Mouse (Mus musculus) MEL (cell line): ENCODE measurements at regions not wholly inside any gene's neighbourhood (a gene's known extent, or its start where the extent isn't known, plus 50 kb on each side); places are given as distances from the start of the nearest gene placed in this dataset.

Experiments used
- CTCF ChIP-seq, 3 experiments: IDR thresholded peaks in 2 of 3; conservative IDR thresholded peaks in 1 of 3; 2 replicates each; pipeline ENCODE4 v1.5.1; 2011 to 2012; ENCODE audit warnings: low read length in 3 of 3, low read depth in 2 of 3, mild to moderate bottlenecking in 2 of 3, improper control_type of control experiment in 1 of 3, inconsistent platforms in 1 of 3, mixed read lengths in 1 of 3, moderate library complexity in 1 of 3; ENCODE audit not compliant: control insufficient read depth in 1 of 3, insufficient read depth in 1 of 3, poor library complexity in 1 of 3, severe bottlenecking in 1 of 3
- E2F4 ChIP-seq: IDR thresholded peaks from 2 replicates; pipeline ENCODE4 v1.6.1; 2011; ENCODE audit warnings: low read depth, low read length, improper control_type of control experiment, borderline replicate concordance
- ELF1 ChIP-seq: IDR thresholded peaks from 2 replicates; pipeline ENCODE4 v1.6.1; 2014; ENCODE audit warnings: low read depth, mild to moderate bottlenecking, inconsistent platforms, low read length, improper control_type of control experiment, moderate library complexity
- EP300 ChIP-seq, 2 experiments: IDR thresholded peaks; 2 replicates each; pipeline ENCODE4 v1.6.1; 2011; ENCODE audit warnings: improper control_type of control experiment in 2 of 2, low read length in 2 of 2, low read depth in 1 of 2, mild to moderate bottlenecking in 1 of 2
- JUND ChIP-seq: IDR thresholded peaks from 2 replicates; pipeline ENCODE4 v1.6.1; 2011; ENCODE audit warnings: low read depth, mild to moderate bottlenecking, improper control_type of control experiment, low read length
- MAX ChIP-seq: IDR thresholded peaks from 2 replicates; pipeline ENCODE4 v1.6.1; 2011; ENCODE audit warnings: low read length, improper control_type of control experiment
- MEF2A ChIP-seq: IDR thresholded peaks from 2 replicates; pipeline ENCODE4 v1.6.1; 2014; ENCODE audit warnings: low read depth, mild to moderate bottlenecking, inconsistent platforms, low read length, improper control_type of control experiment; ENCODE audit not compliant: poor library complexity, insufficient replicate concordance, severe bottlenecking; ENCODE audit errors: extremely low read depth
- MXI1 ChIP-seq: IDR thresholded peaks from 2 replicates; pipeline ENCODE4 v1.6.1; 2011; ENCODE audit warnings: mild to moderate bottlenecking, low read depth, low read length, improper control_type of control experiment
- POLR2A ChIP-seq, 2 experiments: IDR thresholded peaks; 2 replicates each; pipeline ENCODE4 v1.6.1; 2011 to 2012; ENCODE audit warnings: low read length in 2 of 2, mild to moderate bottlenecking in 2 of 2, control low read depth in 1 of 2, improper control_type of control experiment in 1 of 2, low read depth in 1 of 2, moderate library complexity in 1 of 2; ENCODE audit not compliant: control insufficient read depth in 1 of 2, insufficient read depth in 1 of 2, poor library complexity in 1 of 2
- TCF12 ChIP-seq: IDR thresholded peaks from 2 replicates; pipeline ENCODE4 v1.6.1; 2014; ENCODE audit warnings: low read depth, mild to moderate bottlenecking, inconsistent platforms, low read length, improper control_type of control experiment, moderate library complexity
- UBTF ChIP-seq: IDR thresholded peaks from 2 replicates; pipeline ENCODE4 v1.6.1; 2012; ENCODE audit warnings: low read depth, mild to moderate bottlenecking, inconsistent platforms, low read length, improper control_type of control experiment, moderate library complexity, borderline replicate concordance; ENCODE audit not compliant: insufficient read depth
- ZC3H11A ChIP-seq: IDR thresholded peaks from 2 replicates; pipeline ENCODE4 v1.6.1; 2012; ENCODE audit warnings: low read depth, mild to moderate bottlenecking, inconsistent platforms, low read length, improper control_type of control experiment

DNA sequence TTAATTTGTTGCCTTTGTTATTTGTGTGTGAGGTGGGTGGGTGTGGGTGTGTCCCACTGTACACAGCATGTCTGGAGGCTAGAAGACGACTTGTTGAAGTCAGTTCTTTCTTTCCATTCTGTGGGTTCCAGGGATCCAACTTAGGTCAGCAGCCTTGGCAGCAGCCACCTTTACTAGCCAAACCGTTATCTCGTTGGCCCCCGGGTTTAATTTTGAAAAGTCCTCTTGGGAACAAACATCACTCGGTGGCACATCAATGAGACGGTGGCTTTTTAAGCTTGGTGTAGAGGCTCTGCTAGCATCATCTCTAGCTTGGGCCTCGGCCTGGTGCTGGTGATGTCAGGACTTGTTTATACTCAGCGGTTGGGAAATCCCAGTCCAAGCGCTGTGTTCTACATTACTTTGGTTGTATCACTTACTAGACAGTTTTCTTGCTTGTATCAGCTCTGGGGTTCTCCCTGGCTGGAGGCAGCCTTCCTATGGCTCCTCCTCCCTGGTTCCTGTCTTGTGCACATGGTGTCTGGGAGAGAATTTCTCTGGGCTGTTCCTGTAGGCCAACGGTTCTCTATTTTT is 217.6 kb downstream of the Tle3 start:
- TF ChIP-seq UBTF: no peak
- TF ChIP-seq CTCF (IDR thresholded peaks at IDR 0.05 in 2 of 3, conservative IDR thresholded peaks at IDR 0.05 in 1 of 3; ENCODE audit: control insufficient read depth in 1 of 3, insufficient read depth in 1 of 3, low read depth in 2 of 3, low read length in 3 of 3, poor library complexity in 1 of 3, severe bottlenecking in 1 of 3): no peak
- no peak for TF ChIP-seq E2F4
- no peak for TF ChIP-seq EP300 (IDR thresholded peaks at IDR 0.05; ENCODE audit: low read depth in 1 of 2, low read length in 2 of 2)
- TF ChIP-seq ELF1: no peak
- TF ChIP-seq POLR2A (IDR thresholded peaks at IDR 0.05; ENCODE audit: control insufficient read depth in 1 of 2, insufficient read depth in 1 of 2, low read depth in 1 of 2, low read length in 2 of 2, poor library complexity in 1 of 2): no peak
- no peak for TF ChIP-seq TCF12
- TF ChIP-seq ZC3H11A: no peak
- no peak for TF ChIP-seq MAX
- TF ChIP-seq MXI1: no peak
- TF ChIP-seq MEF2A: no peak
- no peak for TF ChIP-seq JUND
